Mouse (Mus musculus): ENCODE results near the gene Ccdc134. TPM values are rescaled to one million over a fixed set of nuclear protein-coding genes. Genes with fewer than 3 reads are reported as not detected.

Ccdc134 gene
- polyA plus RNA-seq, 1 experiment from 2014 or later: 19.8 TPM

- Histone ChIP-seq H3K36me3 (peaks cover 99% of the 10 kb centered on the region), H3K9ac (no peak overlapping the region), H3K27ac (peak overlapping the region; percentile 73), H3K4me1 (peaks cover 20% of the 10 kb centered on the region), H3K4me2 (no peak overlapping the region), H3K27me3 (no peaks in the 10 kb centered on the region), H3K4me3 (replicated peaks) (no peak overlapping the region), H3K9me3 (replicated peaks) (no peaks in the 10 kb centered on the region; the same call in 1 of the 2 replicates)
- 62% methylated on average over 10 of the region's 10 CpGs for WGBS
- peak; percentile 33; the same call in 1 of the 2 replicates for ATAC-seq (replicated peaks; ENCODE audit: low FRiP score)
These were observed 55.9 kb downstream of the Ccdc134 start for GRCm38 (mm10) chr15:82183596-82183995.

GRCm38 (mm10) chr15:82184183-82184582 lies 56.5 kb downstream of the Ccdc134 start:
- peak overlapping the region; percentile 73 for H3K27ac ChIP-seq
- peaks cover 99% of the 10 kb centered on the region for H3K36me3 ChIP-seq
- no peak overlapping the region for H3K4me3 ChIP-seq (replicated peaks)
- H3K27me3 ChIP-seq: no peaks in the 10 kb centered on the region
- ATAC-seq (replicated peaks; ENCODE audit: low FRiP score): peak; percentile 76
- peaks cover 20% of the 10 kb centered on the region for H3K4me1 ChIP-seq
- no peak overlapping the region for H3K4me2 ChIP-seq
- 49% methylated on average over 7 of the region's 7 CpGs for WGBS
- no peak overlapping the region for H3K9ac ChIP-seq
- no peaks in the 10 kb centered on the region; the same call in 1 of the 2 replicates for H3K9me3 ChIP-seq (replicated peaks)

- 63% methylated on average over 10 of the region's 10 CpGs for WGBS
- peak; percentile 10; the same call in 1 of the 2 replicates for ATAC-seq (replicated peaks; ENCODE audit: low FRiP score)
- Histone ChIP-seq H3K4me2 (no peak overlapping the region), H3K4me1 (peaks cover 20% of the 10 kb centered on the region), H3K27me3 (no peaks in the 10 kb centered on the region), H3K27ac (peak overlapping the region; percentile 73), H3K36me3 (peaks cover 95% of the 10 kb centered on the region), H3K9me3 (replicated peaks) (no peaks in the 10 kb centered on the region; the same call in 1 of the 2 replicates), H3K4me3 (replicated peaks) (no peak overlapping the region), H3K9ac (no peak overlapping the region)
These were observed 56.9 kb downstream of the Ccdc134 start for GRCm38 (mm10) chr15:82184656-82185055.

GRCm38 (mm10) chr15:82185062-82185783 lies 57.5 kb downstream of the Ccdc134 start:
- no peaks in the 10 kb centered on the region for H3K27me3 ChIP-seq
- WGBS: 72% methylated on average over 14 of the region's 14 CpGs
- peaks cover 94% of the 10 kb centered on the region for H3K36me3 ChIP-seq
- no peak overlapping the region for H3K4me3 ChIP-seq (replicated peaks)
- H3K27ac ChIP-seq: peak overlapping the region; percentile 73
- peaks cover 20% of the 10 kb centered on the region for H3K4me1 ChIP-seq
- no peak overlapping the region for H3K4me2 ChIP-seq
- H3K9me3 ChIP-seq (replicated peaks): no peaks in the 10 kb centered on the region; the same call in 1 of the 2 replicates
- no peak overlapping the region for H3K9ac ChIP-seq
- ATAC-seq (replicated peaks; ENCODE audit: low FRiP score): no peak; the same call in 1 of the 2 replicates

- no peaks in the 10 kb centered on the region for H3K27me3 ChIP-seq
- WGBS: 74% methylated on average over 14 of the region's 14 CpGs
- ATAC-seq (replicated peaks; ENCODE audit: low FRiP score): no peak
- no peak overlapping the region for H3K9ac ChIP-seq
- no peak overlapping the region for H3K27ac ChIP-seq
- no peaks in the 10 kb centered on the region; the same call in 1 of the 2 replicates for H3K9me3 ChIP-seq (replicated peaks)
- H3K4me1 ChIP-seq: peaks cover 26% of the 10 kb centered on the region
- no peak overlapping the region for H3K4me2 ChIP-seq
- peaks cover 92% of the 10 kb centered on the region for H3K36me3 ChIP-seq
- no peak overlapping the region for H3K4me3 ChIP-seq (replicated peaks)
These were observed 58.4 kb downstream of the Ccdc134 start for GRCm38 (mm10) chr15:82186131-82186530.

- Histone ChIP-seq H3K9me3 (replicated peaks) (no peaks in the 10 kb centered on the region; the same call in 1 of the 2 replicates), H3K4me2 (no peak overlapping the region), H3K27ac (no peak overlapping the region), H3K4me1 (peaks cover 26% of the 10 kb centered on the region), H3K27me3 (no peaks in the 10 kb centered on the region), H3K9ac (no peak overlapping the region), H3K36me3 (peaks cover 92% of the 10 kb centered on the region), H3K4me3 (replicated peaks) (no peak overlapping the region)
- no peak for ATAC-seq (replicated peaks; ENCODE audit: low FRiP score)
- WGBS: 82% methylated on average over 5 of the region's 5 CpGs
These were observed 59.2 kb downstream of the Ccdc134 start for GRCm38 (mm10) chr15:82186931-82187330.

- Histone ChIP-seq H3K9ac (no peak overlapping the region), H3K4me3 (replicated peaks) (no peak overlapping the region), H3K4me1 (peaks cover 26% of the 10 kb centered on the region), H3K36me3 (peaks cover 92% of the 10 kb centered on the region), H3K4me2 (no peak overlapping the region), H3K9me3 (replicated peaks) (no peaks in the 10 kb centered on the region; the same call in 1 of the 2 replicates), H3K27ac (no peak overlapping the region), H3K27me3 (no peaks in the 10 kb centered on the region)
- 84% methylated on average over 4 of the region's 4 CpGs for WGBS
- no peak for ATAC-seq (replicated peaks; ENCODE audit: low FRiP score)
These were observed 59.7 kb downstream of the Ccdc134 start for GRCm38 (mm10) chr15:82187401-82187800.

- no peak for ATAC-seq (replicated peaks; ENCODE audit: low FRiP score)
- Histone ChIP-seq H3K27me3 (no peaks in the 10 kb centered on the region), H3K4me1 (peaks cover 26% of the 10 kb centered on the region), H3K4me3 (replicated peaks) (no peak overlapping the region), H3K9ac (no peak overlapping the region), H3K27ac (no peak overlapping the region), H3K9me3 (replicated peaks) (no peaks in the 10 kb centered on the region), H3K36me3 (peaks cover 92% of the 10 kb centered on the region), H3K4me2 (no peak overlapping the region)
- WGBS: 75% methylated on average over 1 of the region's 1 CpGs
These were observed 60.2 kb downstream of the Ccdc134 start for GRCm38 (mm10) chr15:82187924-82188323.

GRCm38 (mm10) chr15:82188481-82189240 lies 60.9 kb downstream of the Ccdc134 start:
- no peak overlapping the region for H3K4me2 ChIP-seq
- 97% methylated on average over 10 of the region's 10 CpGs for WGBS
- peaks cover 92% of the 10 kb centered on the region for H3K36me3 ChIP-seq
- no peak overlapping the region for H3K4me3 ChIP-seq (replicated peaks)
- no peak for ATAC-seq (replicated peaks; ENCODE audit: low FRiP score)
- H3K9me3 ChIP-seq (replicated peaks): no peaks in the 10 kb centered on the region
- H3K4me1 ChIP-seq: peaks cover 23% of the 10 kb centered on the region
- no peak overlapping the region for H3K27ac ChIP-seq
- no peaks in the 10 kb centered on the region for H3K27me3 ChIP-seq
- H3K9ac ChIP-seq: no peak overlapping the region

Other genes with a start within 250 kb of the Ccdc134 start
- 80.1 and 80.8 TPM in 2 replicates for gene Polr3h, start 201.7 kb upstream of the Ccdc134 start, polyA plus RNA-seq (2015; fragmentation: Nextera tagmentation; extraction: Ambion mirVana)
- gene Csdc2, start 191.2 kb upstream of the Ccdc134 start, polyA plus RNA-seq (2015; fragmentation: Nextera tagmentation; extraction: Ambion mirVana): 24.7 and 30.7 TPM in 2 replicates
- 28.8 and 35.3 TPM in 2 replicates for gene Pmm1, start 167.0 kb upstream of the Ccdc134 start, polyA plus RNA-seq (2015; fragmentation: Nextera tagmentation; extraction: Ambion mirVana)
- gene 1700029P11Rik, start 147.4 kb upstream of the Ccdc134 start, polyA plus RNA-seq (2015; fragmentation: Nextera tagmentation; extraction: Ambion mirVana): not detected in 2 replicates
- gene Xrcc6, start 140.1 kb upstream of the Ccdc134 start, polyA plus RNA-seq (2015; fragmentation: Nextera tagmentation; extraction: Ambion mirVana): 83.3 and 87.0 TPM in 2 replicates
- gene Desi1, start 94.1 kb upstream of the Ccdc134 start, polyA plus RNA-seq (2015; fragmentation: Nextera tagmentation; extraction: Ambion mirVana): 25.1 and 26.3 TPM in 2 replicates
- gene Snu13, start 80.3 kb upstream of the Ccdc134 start, polyA plus RNA-seq (2015; fragmentation: Nextera tagmentation; extraction: Ambion mirVana): 272 and 286 TPM in 2 replicates
- 0.03 TPM in 1 of 2 replicates, not detected in the other for gene 4930407I10Rik, start 68.8 kb upstream of the Ccdc134 start, polyA plus RNA-seq (2015; fragmentation: Nextera tagmentation; extraction: Ambion mirVana)
- gene Mei1, start 57.9 kb upstream of the Ccdc134 start, polyA plus RNA-seq (2015; fragmentation: Nextera tagmentation; extraction: Ambion mirVana): 0.05 and 0.09 TPM in 2 replicates
- 126 and 147 TPM in 2 replicates for gene Srebf2, start 19.3 kb downstream of the Ccdc134 start, polyA plus RNA-seq (2015; fragmentation: Nextera tagmentation; extraction: Ambion mirVana)
- 0.44 and 0.45 TPM in 2 replicates for gene Shisa8, start 84.9 kb downstream of the Ccdc134 start, polyA plus RNA-seq (2015; fragmentation: Nextera tagmentation; extraction: Ambion mirVana)
- gene Tnfrsf13c, start 96.4 kb downstream of the Ccdc134 start, polyA plus RNA-seq (2015; fragmentation: Nextera tagmentation; extraction: Ambion mirVana): 0.10 TPM in 1 of 2 replicates, not detected in the other
- 78.8 and 84.2 TPM in 2 replicates for gene Cenpm, start 116.8 kb downstream of the Ccdc134 start, polyA plus RNA-seq (2015; fragmentation: Nextera tagmentation; extraction: Ambion mirVana)
- gene 1500009C09Rik, start 124.5 kb downstream of the Ccdc134 start, polyA plus RNA-seq (2015; fragmentation: Nextera tagmentation; extraction: Ambion mirVana): 0.10 TPM in 1 of 2 replicates, not detected in the other
- 13.6 and 14.0 TPM in 2 replicates for gene Sept3, start 147.0 kb downstream of the Ccdc134 start, polyA plus RNA-seq (2015; fragmentation: Nextera tagmentation; extraction: Ambion mirVana)
- gene Wbp2nl, start 171.0 kb downstream of the Ccdc134 start, polyA plus RNA-seq (2015; fragmentation: Nextera tagmentation; extraction: Ambion mirVana): 0.18 and 0.35 TPM in 2 replicates
- 61.1 and 61.7 TPM in 2 replicates for gene Naga, start 211.0 kb downstream of the Ccdc134 start, polyA plus RNA-seq (2015; fragmentation: Nextera tagmentation; extraction: Ambion mirVana)
- 11.0 and 12.0 TPM in 2 replicates for gene Pheta2, start 211.0 kb downstream of the Ccdc134 start, polyA plus RNA-seq (2015; fragmentation: Nextera tagmentation; extraction: Ambion mirVana)
- gene Smdt1, start 211.0 kb downstream of the Ccdc134 start, polyA plus RNA-seq (2015; fragmentation: Nextera tagmentation; extraction: Ambion mirVana): 296 and 297 TPM in 2 replicates
- 428 and 459 TPM in 2 replicates for gene Ndufa6, start 226.4 kb downstream of the Ccdc134 start, polyA plus RNA-seq (2015; fragmentation: Nextera tagmentation; extraction: Ambion mirVana)